Mouse (Mus musculus): Measurements from ENCODE around the gene Creb3l2. TPM values are rescaled to one million over a fixed set of nuclear protein-coding genes. Genes with fewer than 3 reads are reported as not detected.
A peak's percentile ranks its signal among the peaks of the same experiment; 100 is the strongest.

The Creb3l2 gene
- polyA plus RNA-seq, 1 experiment from 2014 or later, result 3.0 TPM

GRCm38 (mm10) chr6:37425833-37426232, 16.1 kb downstream of the Creb3l2 start:
- Histone ChIP-seq H3K9me3 (replicated peaks) (no peaks in the 10 kb centered on the region), H3K27me3 (no peaks in the 10 kb centered on the region), H3K4me2 (no peak overlapping the region), H3K4me1 (replicated peaks) (peaks cover 35% of the 10 kb centered on the region), H3K4me3 (replicated peaks) (no peak overlapping the region), H3K36me3 (replicated peaks) (no peaks in the 10 kb centered on the region), H3K9ac (no peak overlapping the region), H3K27ac (replicated peaks) (no peak overlapping the region)
- ATAC-seq (ENCODE audit: insufficient read depth), result peak; percentile 19; the same call in 1 of the 2 replicates
- WGBS (ENCODE audit: insufficient replicate concordance), result 46% methylated on average over 3 of the region's 3 CpGs

- WGBS (ENCODE audit: insufficient replicate concordance), result 62% methylated on average over 3 of the region's 3 CpGs
- ATAC-seq (ENCODE audit: insufficient read depth), result no peak
- H3K4me1 ChIP-seq (replicated peaks), result peaks cover 27% of the 10 kb centered on the region
- no peaks in the 10 kb centered on the region for H3K9me3 ChIP-seq (replicated peaks)
- no peak overlapping the region for H3K4me2 ChIP-seq
- H3K27me3 ChIP-seq, result no peaks in the 10 kb centered on the region
- H3K9ac ChIP-seq, result no peak overlapping the region
- no peak overlapping the region for H3K27ac ChIP-seq (replicated peaks)
- H3K36me3 ChIP-seq (replicated peaks), result no peaks in the 10 kb centered on the region
- no peak overlapping the region for H3K4me3 ChIP-seq (replicated peaks)
Observed at GRCm38 (mm10) chr6:37425075-37425474, 16.9 kb downstream of the Creb3l2 start.

- 70% methylated on average over 7 of the region's 7 CpGs for WGBS (ENCODE audit: insufficient replicate concordance)
- Histone ChIP-seq H3K9ac (no peak overlapping the region), H3K27ac (replicated peaks) (no peak overlapping the region), H3K27me3 (no peaks in the 10 kb centered on the region), H3K4me1 (replicated peaks) (peaks cover 20% of the 10 kb centered on the region), H3K4me3 (replicated peaks) (no peak overlapping the region), H3K36me3 (replicated peaks) (no peaks in the 10 kb centered on the region), H3K4me2 (no peak overlapping the region), H3K9me3 (replicated peaks) (no peaks in the 10 kb centered on the region)
- no peak for ATAC-seq (ENCODE audit: insufficient read depth)
Observed at GRCm38 (mm10) chr6:37424374-37424773, 17.6 kb downstream of the Creb3l2 start.

GRCm38 (mm10) chr6:37423386-37423785, 18.6 kb downstream of the Creb3l2 start:
- no peaks in the 10 kb centered on the region for H3K9me3 ChIP-seq (replicated peaks)
- no peak overlapping the region for H3K4me3 ChIP-seq (replicated peaks)
- H3K27ac ChIP-seq (replicated peaks), result no peak overlapping the region
- peaks cover 13% of the 10 kb centered on the region for H3K4me1 ChIP-seq (replicated peaks)
- H3K36me3 ChIP-seq (replicated peaks), result no peaks in the 10 kb centered on the region
- no peak overlapping the region for H3K4me2 ChIP-seq
- H3K27me3 ChIP-seq, result no peaks in the 10 kb centered on the region
- no peak for ATAC-seq (ENCODE audit: insufficient read depth)
- 21% methylated on average over 1 of the region's 1 CpGs for WGBS (ENCODE audit: insufficient replicate concordance)
- H3K9ac ChIP-seq, result no peak overlapping the region

GRCm38 (mm10) chr6:37421124-37421523, 20.8 kb downstream of the Creb3l2 start:
- Histone ChIP-seq H3K27me3 (no peaks in the 10 kb centered on the region), H3K4me2 (no peak overlapping the region), H3K9me3 (replicated peaks) (no peaks in the 10 kb centered on the region), H3K4me3 (replicated peaks) (no peak overlapping the region), H3K36me3 (replicated peaks) (no peaks in the 10 kb centered on the region), H3K9ac (no peak overlapping the region), H3K4me1 (replicated peaks) (peaks cover 5% of the 10 kb centered on the region; the same call in 1 of the 2 replicates), H3K27ac (replicated peaks) (no peak overlapping the region)
- WGBS (ENCODE audit: insufficient replicate concordance), result 47% methylated on average over 6 of the region's 6 CpGs
- no peak for ATAC-seq (ENCODE audit: insufficient read depth)

- Histone ChIP-seq H3K4me1 (replicated peaks) (0 out of 2 replicates have a peak, but pooled peaks cover 2% of the 10 kb centered on the region), H3K4me2 (no peak overlapping the region), H3K36me3 (replicated peaks) (no peaks in the 10 kb centered on the region), H3K27ac (replicated peaks) (no peak overlapping the region), H3K9ac (no peak overlapping the region), H3K27me3 (no peaks in the 10 kb centered on the region), H3K4me3 (replicated peaks) (no peak overlapping the region), H3K9me3 (replicated peaks) (no peaks in the 10 kb centered on the region)
- WGBS (ENCODE audit: insufficient replicate concordance), result 59% methylated on average over 17 of the region's 17 CpGs
- ATAC-seq (ENCODE audit: insufficient read depth), result no peak
Observed at GRCm38 (mm10) chr6:37419445-37419941, 22.5 kb downstream of the Creb3l2 start.

- Histone ChIP-seq H3K9ac (no peak overlapping the region), H3K4me2 (no peak overlapping the region), H3K27ac (replicated peaks) (no peak overlapping the region), H3K36me3 (replicated peaks) (no peaks in the 10 kb centered on the region), H3K9me3 (replicated peaks) (no peaks in the 10 kb centered on the region), H3K4me3 (replicated peaks) (no peak overlapping the region), H3K27me3 (no peaks in the 10 kb centered on the region), H3K4me1 (replicated peaks) (0 out of 2 replicates have a peak, but pooled peaks cover 2% of the 10 kb centered on the region)
- 44% methylated on average over 6 of the region's 6 CpGs for WGBS (ENCODE audit: insufficient replicate concordance)
- ATAC-seq (ENCODE audit: insufficient read depth), result no peak
Observed at GRCm38 (mm10) chr6:37418931-37419330, 23.0 kb downstream of the Creb3l2 start.

- no peaks in the 10 kb centered on the region for H3K4me1 ChIP-seq (replicated peaks)
- no peaks in the 10 kb centered on the region for H3K36me3 ChIP-seq (replicated peaks)
- no peak overlapping the region for H3K4me3 ChIP-seq (replicated peaks)
- no peak overlapping the region for H3K9ac ChIP-seq
- no peak overlapping the region for H3K27ac ChIP-seq (replicated peaks)
- ATAC-seq (ENCODE audit: insufficient read depth), result no peak
- 62% methylated on average over 4 of the region's 4 CpGs for WGBS (ENCODE audit: insufficient replicate concordance)
- no peak overlapping the region for H3K4me2 ChIP-seq
- H3K9me3 ChIP-seq (replicated peaks), result no peaks in the 10 kb centered on the region
- no peaks in the 10 kb centered on the region for H3K27me3 ChIP-seq
Observed at GRCm38 (mm10) chr6:37416743-37417142, 25.2 kb downstream of the Creb3l2 start.

- H3K4me2 ChIP-seq, result no peak overlapping the region
- H3K27me3 ChIP-seq, result no peaks in the 10 kb centered on the region
- no peaks in the 10 kb centered on the region for H3K36me3 ChIP-seq (replicated peaks)
- H3K4me1 ChIP-seq (replicated peaks), result peaks cover 2% of the 10 kb centered on the region; the same call in 1 of the 2 replicates
- H3K9me3 ChIP-seq (replicated peaks), result no peaks in the 10 kb centered on the region
- H3K9ac ChIP-seq, result no peak overlapping the region
- ATAC-seq (ENCODE audit: insufficient read depth), result no peak
- no peak overlapping the region for H3K4me3 ChIP-seq (replicated peaks)
- no peak overlapping the region for H3K27ac ChIP-seq (replicated peaks)
- 65% methylated on average over 6 of the region's 6 CpGs for WGBS (ENCODE audit: insufficient replicate concordance)
Observed at GRCm38 (mm10) chr6:37415505-37415904, 26.4 kb downstream of the Creb3l2 start.

- ATAC-seq (ENCODE audit: insufficient read depth), result no peak
- H3K27ac ChIP-seq (replicated peaks), result no peak overlapping the region
- WGBS (ENCODE audit: insufficient replicate concordance), result 67% methylated on average over 7 of the region's 7 CpGs
Observed at GRCm38 (mm10) chr6:37415034-37415433, 26.9 kb downstream of the Creb3l2 start.

GRCm38 (mm10) chr6:37414576-37414975, 27.4 kb downstream of the Creb3l2 start:
- Histone ChIP-seq H3K36me3 (replicated peaks) (no peaks in the 10 kb centered on the region), H3K9ac (no peak overlapping the region), H3K4me1 (replicated peaks) (peaks cover 10% of the 10 kb centered on the region; the same call in 1 of the 2 replicates), H3K27ac (replicated peaks) (no peak overlapping the region), H3K4me2 (no peak overlapping the region), H3K9me3 (replicated peaks) (no peaks in the 10 kb centered on the region), H3K27me3 (no peaks in the 10 kb centered on the region), H3K4me3 (replicated peaks) (no peak overlapping the region)
- no peak for ATAC-seq (ENCODE audit: insufficient read depth)
- 80% methylated on average over 10 of the region's 10 CpGs for WGBS (ENCODE audit: insufficient replicate concordance)

More at GRCm38 (mm10) chr6:37415034-37415433, 26.9 kb downstream of the Creb3l2 start:
- no peak overlapping the region for H3K4me2 ChIP-seq
- H3K4me1 ChIP-seq (replicated peaks), result peaks cover 7% of the 10 kb centered on the region; the same call in 1 of the 2 replicates
- no peak overlapping the region for H3K9ac ChIP-seq
- H3K9me3 ChIP-seq (replicated peaks), result no peaks in the 10 kb centered on the region
- H3K27me3 ChIP-seq, result no peaks in the 10 kb centered on the region
- no peaks in the 10 kb centered on the region for H3K36me3 ChIP-seq (replicated peaks)
- H3K4me3 ChIP-seq (replicated peaks), result no peak overlapping the region

- Histone ChIP-seq H3K27me3 (no peaks in the 10 kb centered on the region), H3K4me2 (no peak overlapping the region), H3K9me3 (replicated peaks) (no peaks in the 10 kb centered on the region), H3K4me3 (replicated peaks) (no peak overlapping the region), H3K4me1 (replicated peaks) (peaks cover 10% of the 10 kb centered on the region; the same call in 1 of the 2 replicates), H3K36me3 (replicated peaks) (no peaks in the 10 kb centered on the region), H3K27ac (replicated peaks) (no peak overlapping the region), H3K9ac (no peak overlapping the region)
- 69% methylated on average over 3 of the region's 3 CpGs for WGBS (ENCODE audit: insufficient replicate concordance)
- no peak for ATAC-seq (ENCODE audit: insufficient read depth)
Observed at GRCm38 (mm10) chr6:37411696-37412095, 30.2 kb downstream of the Creb3l2 start.

Data from liver, embryonic 15.5 days (tissue).